Mouse (Mus musculus) frontal cortex, postnatal 25 days (tissue): ENCODE measurements around the gene Xrcc4.
"Not testable (repeated sequence)": the region's sequence is repeated elsewhere in the genome, so short reads cannot be mapped to it uniquely, and the experiment has no call there.

Experiments
- DNase-seq, 2 experiments: peaks; one replicate each; pipeline ENCODE4 v3.0.0; 2022; ENCODE audit warnings: low spot score in 2 of 2

Gene Xrcc4

DNA sequence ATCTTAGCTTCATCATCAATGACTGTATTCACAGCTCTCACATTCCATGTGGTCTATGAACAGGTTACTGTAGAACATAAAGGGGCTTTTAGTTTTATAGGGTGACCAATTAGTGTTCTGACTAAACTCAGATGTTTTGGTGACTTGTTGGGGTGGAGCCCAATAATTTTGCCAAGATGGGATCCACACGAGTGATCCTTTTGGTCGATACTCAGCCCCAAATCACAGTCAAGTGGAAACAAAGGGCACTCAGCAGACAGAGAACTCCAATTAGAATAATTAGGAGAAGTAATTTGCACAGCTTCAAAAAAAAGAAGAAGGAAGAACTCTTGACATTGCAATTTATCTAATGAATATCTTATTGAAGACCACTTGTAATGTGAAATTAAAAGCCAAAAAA is 274.9 kb downstream of the Xrcc4 start:
- no peak for DNase-seq

DNA sequence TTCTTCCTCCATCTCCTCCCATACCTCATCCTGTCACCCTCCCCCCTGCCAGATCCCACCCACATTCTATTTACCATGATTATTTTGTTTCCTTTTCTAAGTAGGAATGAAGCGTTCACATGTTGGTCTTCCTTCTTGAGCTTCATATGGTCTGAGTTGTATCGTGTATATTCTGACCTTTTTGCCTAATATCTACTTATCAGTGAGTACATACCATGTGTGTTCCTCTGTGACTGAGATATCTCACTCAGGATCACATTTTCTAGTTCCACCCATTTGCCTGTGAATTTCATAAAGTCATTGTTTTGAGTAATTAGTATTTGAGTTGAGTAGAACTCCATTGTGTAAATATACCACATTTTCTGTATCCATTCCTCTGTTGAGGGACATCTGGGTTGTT is 277.2 kb downstream of the Xrcc4 start:
- no peak for DNase-seq

GRCm38 (mm10) chr13:89809024-89809423 is 280.4 kb downstream of the Xrcc4 start:
- no peak for DNase-seq

DNA sequence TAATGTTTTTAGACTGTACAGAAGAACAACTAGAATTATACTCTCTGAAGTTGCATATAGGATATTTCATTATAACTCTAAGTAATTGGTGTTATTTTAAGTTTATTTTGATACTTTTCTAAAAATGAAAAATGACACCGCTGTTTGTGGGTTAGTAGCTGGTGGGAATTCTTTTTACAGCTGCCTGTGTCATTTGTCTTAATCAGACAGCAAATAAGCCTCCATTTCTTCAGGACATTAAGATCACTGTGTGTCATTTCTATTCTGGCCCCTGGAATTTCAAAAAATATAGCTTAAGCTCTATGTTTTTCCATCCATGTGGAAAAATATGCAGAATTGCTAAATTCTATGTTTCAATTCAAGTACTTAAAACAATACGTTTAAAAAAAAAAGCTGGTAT is 287.5 kb downstream of the Xrcc4 start:
- DNase-seq, result no peak

DNA sequence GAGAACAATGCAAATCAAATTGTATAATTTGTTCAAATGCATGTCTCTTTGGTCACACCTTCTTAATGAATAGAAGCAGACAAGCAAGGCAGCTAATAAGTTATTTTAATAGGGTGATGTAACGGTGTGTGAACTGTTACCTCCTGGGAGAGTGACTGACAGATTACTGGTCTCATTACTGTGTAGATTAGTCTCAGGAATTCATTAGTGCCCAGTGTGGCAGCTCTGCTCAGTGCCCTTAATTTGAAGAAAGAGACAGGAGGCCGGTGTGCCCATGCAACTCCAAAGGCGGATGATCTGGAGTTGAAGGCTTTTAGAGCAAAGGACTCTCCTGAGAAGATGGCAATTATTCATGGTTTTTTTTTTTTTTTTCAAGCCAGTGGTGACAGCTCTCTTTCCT is 291.7 kb downstream of the Xrcc4 start:
- DNase-seq, result no peak

- no peak for DNase-seq
These were observed 297.9 kb downstream of the Xrcc4 start for GRCm38 (mm10) chr13:89791475-89791874.

- DNase-seq, result no peak
These were observed 306.5 kb downstream of the Xrcc4 start for GRCm38 (mm10) chr13:89782886-89783285.

- no peak for DNase-seq
These were observed 309.1 kb downstream of the Xrcc4 start for GRCm38 (mm10) chr13:89780276-89780675.

- DNase-seq, result peak; percentile 29 to 35
These were observed 310.0 kb downstream of the Xrcc4 start for GRCm38 (mm10) chr13:89779208-89779911.

GRCm38 (mm10) chr13:89777764-89778163 is 311.6 kb downstream of the Xrcc4 start:
- DNase-seq, result no peak

- no peak for DNase-seq
These were observed 312.3 kb downstream of the Xrcc4 start for GRCm38 (mm10) chr13:89777146-89777545.

DNA sequence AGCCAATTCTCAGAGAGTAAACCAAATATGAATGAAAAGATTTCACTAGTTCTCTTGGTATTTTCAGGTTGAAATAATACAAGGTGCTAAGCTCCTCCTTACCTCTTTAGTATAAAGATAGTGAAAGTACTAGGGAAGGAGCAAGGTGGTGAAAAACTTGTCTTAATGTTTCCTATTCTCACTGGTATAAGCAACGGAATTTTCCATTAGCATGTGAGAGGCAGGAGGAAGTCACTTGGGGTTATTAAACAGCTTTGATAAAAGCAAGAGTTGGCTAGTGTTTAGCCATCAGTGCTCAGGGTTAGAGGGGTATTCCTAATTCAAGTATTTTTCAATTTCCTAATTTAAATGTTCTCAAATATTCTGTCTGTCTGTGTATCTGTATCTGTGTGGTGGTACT is 322.9 kb downstream of the Xrcc4 start:
- no peak for DNase-seq

DNA sequence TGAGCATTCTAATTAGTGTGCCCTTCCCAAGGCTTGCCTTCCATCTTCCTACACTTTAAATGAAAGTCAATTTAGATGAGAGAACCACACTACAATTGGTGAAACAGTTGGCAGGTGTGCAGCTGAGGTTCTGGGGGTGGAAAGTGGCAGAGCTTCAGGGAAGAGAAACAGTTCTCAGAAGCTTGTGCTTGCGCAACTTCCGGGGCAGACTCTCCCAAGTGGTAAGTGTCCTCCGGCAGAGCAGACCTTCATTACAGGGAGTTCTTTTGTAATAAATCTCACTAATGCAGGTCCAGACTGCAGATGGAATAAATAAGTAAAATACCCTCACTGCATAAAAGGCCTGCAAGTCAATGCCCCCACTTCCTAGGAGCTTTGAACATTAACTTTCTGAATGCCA is 323.4 kb downstream of the Xrcc4 start:
- no peak for DNase-seq

GRCm38 (mm10) chr13:89762339-89762738 is 327.1 kb downstream of the Xrcc4 start:
- DNase-seq, result no peak

DNA sequence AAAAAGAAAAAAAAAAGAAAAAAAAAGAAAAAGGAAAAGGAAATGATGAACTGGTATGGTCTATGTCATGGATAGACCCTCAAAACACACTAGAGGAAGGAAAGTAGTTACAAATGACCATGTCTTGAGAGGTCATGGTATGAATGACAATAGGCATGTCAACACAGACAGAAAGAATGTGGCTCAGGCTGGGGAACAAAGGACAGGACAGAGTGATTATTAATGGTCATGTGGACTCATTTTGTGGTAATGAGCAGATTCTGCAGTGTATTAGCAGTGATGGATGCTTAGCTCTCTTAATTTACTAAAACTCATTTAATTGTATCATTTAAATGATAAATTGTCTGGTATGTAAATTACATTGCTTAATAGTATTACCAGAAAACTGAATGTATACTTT is 333.1 kb downstream of the Xrcc4 start:
- no peak for DNase-seq

GRCm38 (mm10) chr13:89750562-89750961 is 338.8 kb downstream of the Xrcc4 start:
- not testable (repeated sequence) for DNase-seq

GRCm38 (mm10) chr13:89743201-89743600 is 346.2 kb downstream of the Xrcc4 start:
- DNase-seq, result no peak

GRCm38 (mm10) chr13:89742686-89743200 is 346.7 kb downstream of the Xrcc4 start:
- DNase-seq, result no peak

DNA sequence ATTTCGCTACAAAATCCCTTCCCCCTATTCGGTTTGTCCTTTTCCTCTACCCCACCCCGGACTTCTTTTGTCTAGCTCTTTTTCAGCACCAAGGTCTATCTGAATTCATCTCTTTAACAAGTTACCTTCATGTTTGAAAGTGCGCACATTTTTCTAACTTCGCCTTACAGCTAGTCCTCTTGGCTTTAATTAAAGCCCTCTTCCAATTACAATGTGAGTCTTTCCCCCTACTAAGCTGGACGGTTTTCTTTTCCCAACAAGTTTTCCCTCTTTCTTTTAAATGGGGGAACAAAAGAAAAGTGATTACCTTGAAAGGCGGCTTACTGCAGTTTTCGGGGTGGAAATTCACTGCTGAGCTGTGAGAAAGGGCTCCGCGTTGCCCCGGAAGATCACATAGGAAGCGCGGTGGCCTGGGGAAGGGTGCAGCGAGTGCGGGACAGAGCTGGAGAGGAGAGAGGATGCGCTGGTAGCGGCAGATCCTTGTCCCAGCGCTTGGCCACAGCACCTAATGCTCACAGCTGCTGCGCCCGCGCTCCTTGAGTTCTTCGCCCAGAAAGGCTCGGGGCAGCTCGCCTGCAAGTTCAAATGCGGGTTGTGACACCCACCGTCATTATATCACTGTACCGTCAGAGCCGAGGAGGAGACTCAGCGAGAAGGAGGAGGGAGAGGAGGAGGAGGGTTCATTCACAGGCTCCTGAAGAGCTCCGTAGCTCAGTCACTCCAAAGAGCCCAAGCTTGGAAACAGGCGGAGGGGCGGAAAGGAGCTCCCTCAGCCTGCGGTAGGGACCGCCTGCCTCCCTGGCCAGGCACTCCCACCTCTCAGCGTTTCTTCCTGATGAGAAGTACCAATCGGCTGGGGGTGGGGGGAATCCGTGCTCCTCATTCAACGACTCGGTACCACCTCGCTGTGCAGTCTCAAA is 347.4 kb downstream of the Xrcc4 start, which contains the start of gene Vcan:
Vcan (minus strand) TSS at position 744 of the 920 bp plus-strand sequence.
- DNase-seq, result peak in 1 of 2 experiments; percentile 18

DNA sequence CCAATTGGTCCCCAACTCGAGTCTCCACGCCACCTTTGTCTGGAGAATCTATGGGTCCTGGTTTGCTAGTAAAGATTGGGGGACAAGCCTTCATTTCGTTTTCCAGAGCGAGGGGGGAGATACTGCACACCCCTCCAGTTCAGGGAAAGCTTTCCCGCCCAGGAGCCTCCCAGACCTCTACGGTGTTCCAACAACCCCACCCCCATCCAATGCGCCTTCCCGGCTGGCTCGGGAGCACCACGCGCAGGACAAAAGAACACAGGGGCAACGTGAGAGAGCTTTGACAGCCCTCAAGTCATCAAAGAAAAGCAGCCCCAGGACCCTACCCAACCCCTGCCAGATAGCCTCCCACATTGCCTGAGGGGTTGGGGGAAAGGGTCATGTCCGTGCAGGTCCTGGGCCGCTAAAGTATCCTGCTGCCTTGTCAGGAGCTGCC is 348.3 kb downstream of the Xrcc4 start:
- DNase-seq, result peak in 1 of 2 experiments; percentile 4

DNA sequence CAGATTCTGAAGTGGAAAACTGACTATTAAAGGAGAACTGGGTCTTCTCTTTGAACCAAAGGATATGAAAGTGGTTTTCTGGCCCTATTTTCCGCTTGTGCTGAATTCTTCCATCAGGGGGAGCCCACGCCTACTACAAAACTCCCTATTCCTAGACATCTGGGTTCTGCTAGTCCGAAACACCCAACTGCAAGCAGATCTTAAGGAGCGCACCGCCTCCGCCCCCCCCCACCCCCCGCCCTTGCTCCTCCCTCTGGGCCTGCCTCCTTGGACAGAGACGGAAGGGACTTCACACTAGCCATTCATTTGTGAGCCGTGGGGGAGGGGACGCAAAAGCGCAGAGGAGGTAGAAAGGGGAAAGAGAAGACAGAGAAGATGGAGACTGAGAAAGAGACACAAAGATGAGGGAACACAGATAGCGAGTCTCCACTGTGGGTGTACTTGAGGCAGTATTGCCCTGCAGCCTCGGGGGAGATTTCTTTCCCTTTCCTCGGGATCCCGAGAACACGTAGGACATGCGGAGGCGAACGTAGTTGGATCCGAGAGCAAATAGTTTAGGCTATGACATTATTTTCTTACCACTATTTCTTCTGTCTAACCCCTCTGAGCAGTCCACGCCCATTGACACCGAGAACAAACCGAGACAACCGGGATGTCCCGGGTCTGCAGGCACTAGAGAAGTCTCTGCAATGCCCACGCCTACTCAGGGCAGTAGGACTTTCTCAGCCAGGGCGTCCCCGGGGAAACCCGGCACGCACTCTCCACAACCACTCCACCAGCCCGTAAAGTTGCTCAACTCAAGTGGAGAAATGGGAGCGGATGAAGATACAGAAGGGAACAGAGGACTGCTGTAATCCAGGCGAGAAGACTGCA is 348.9 kb downstream of the Xrcc4 start:
- DNase-seq, result peak; percentile 55 to 64
